Mouse (Mus musculus) kidney, postnatal 0 days (tissue): Measurements from ENCODE around the gene Gpc3. TPM values are rescaled to one million over a fixed set of nuclear protein-coding genes. Genes with fewer than 3 reads are reported as not detected.
A peak's percentile ranks its signal among the peaks of the same experiment; 100 is the strongest.

ENCODE experiments used
- ATAC-seq: fragments of 200-750 bp; cut with Nextera tagmentation; replicated peaks from 2 replicates; pipeline ENCODE4 v1.8.0; 2017; ENCODE audit warnings: low read depth, moderate number of reproducible peaks, moderate TSS enrichment, moderate library complexity; ENCODE audit not compliant: low FRiP score
- DNase-seq: peaks from one replicate; pipeline ENCODE4 v3.0.0-alpha.2; 2016; ENCODE audit warnings: low spot score
- H3K27ac ChIP-seq: fragments of 300-500 bp; sonication (generic); 2 replicates; pipeline ENCODE4 v1.5.1; 2014; ENCODE audit warnings: mild to moderate bottlenecking
- H3K27me3 ChIP-seq: fragments of 300-500 bp; sonication (generic); 2 replicates; pipeline ENCODE4 v1.6.1; 2014; ENCODE audit warnings: low read length, mixed read lengths; ENCODE audit not compliant: insufficient read depth
- H3K36me3 ChIP-seq: fragments of 300-500 bp; sonication (generic); 2 replicates; pipeline ENCODE4 v1.6.1; 2014; ENCODE audit warnings: low read length, mixed read lengths; ENCODE audit not compliant: insufficient read depth
- H3K4me1 ChIP-seq: fragments of 300-500 bp; sonication (generic); replicated peaks from 2 replicates; pipeline ENCODE4 v1.6.1; 2014; ENCODE audit warnings: antibody characterized with exemption, low read length, mixed read lengths; ENCODE audit not compliant: insufficient read depth
- H3K4me2 ChIP-seq: fragments of 300-500 bp; sonication (generic); 2 replicates; pipeline ENCODE4 v1.6.1; 2014; ENCODE audit warnings: mild to moderate bottlenecking, low read length, moderate library complexity, mixed read lengths
- H3K4me3 ChIP-seq: fragments of 300-500 bp; sonication (generic); replicated peaks from 2 replicates; pipeline ENCODE4 v1.5.1; 2014; ENCODE audit warnings: low read depth, low read length
- H3K9ac ChIP-seq: fragments of 300-500 bp; sonication (generic); 2 replicates; pipeline ENCODE4 v1.6.1; 2014; ENCODE audit warnings: low read depth, low read length
- H3K9me3 ChIP-seq: fragments of 300-500 bp; sonication (generic); replicated peaks from 2 replicates; pipeline ENCODE4 v1.6.1; 2016; ENCODE audit warnings: low read length, inconsistent platforms, mixed read lengths
- CTCF ChIP-seq: IDR thresholded peaks from 2 replicates; pipeline ENCODE4 v1.5.1; 2016; ENCODE audit warnings: antibody characterized with exemption, low read depth, mild to moderate bottlenecking, moderate library complexity
- WGBS: fragments of 180-500 bp; shearing (Covaris S2); extraction: QIAGEN DNeasy Blood & Tissue Kit; methylation state at CpG from one replicate; pipeline ENCODE4 v1.1.7; 2014; 5-methylcytosine and 5-hydroxymethylcytosine counted together
- polyA plus RNA-seq: library from polyadenylated mRNA; unstranded; fragments of >200 nt; fragmentation: Nextera tagmentation; extraction: Ambion mirVana; gene quantifications from 2 replicates; pipeline ENCODE4 v1.2.1, GENCODE M21; 2015

Gpc3 gene
- polyA plus RNA-seq, 1 experiment from 2014 or later: 1,010 TPM

- Histone ChIP-seq H3K4me3 (no peak overlapping the region), H3K4me2 (no peak overlapping the region), H3K9ac (no peak overlapping the region), H3K27ac (no peak overlapping the region), H3K27me3 (no peaks in the 10 kb centered on the region), H3K9me3 (no peaks in the 10 kb centered on the region), H3K36me3 (no peaks in the 10 kb centered on the region), H3K4me1 (no peaks in the 10 kb centered on the region)
- TF ChIP-seq CTCF: no peak
- 82% methylated on average over 4 of the region's 4 CpGs for WGBS
- DNase-seq (no peak), ATAC-seq (no peak)
These were observed 102.6 kb downstream of the Gpc3 start for GRCm38 (mm10) chrX:52511151-52511550.

DNA sequence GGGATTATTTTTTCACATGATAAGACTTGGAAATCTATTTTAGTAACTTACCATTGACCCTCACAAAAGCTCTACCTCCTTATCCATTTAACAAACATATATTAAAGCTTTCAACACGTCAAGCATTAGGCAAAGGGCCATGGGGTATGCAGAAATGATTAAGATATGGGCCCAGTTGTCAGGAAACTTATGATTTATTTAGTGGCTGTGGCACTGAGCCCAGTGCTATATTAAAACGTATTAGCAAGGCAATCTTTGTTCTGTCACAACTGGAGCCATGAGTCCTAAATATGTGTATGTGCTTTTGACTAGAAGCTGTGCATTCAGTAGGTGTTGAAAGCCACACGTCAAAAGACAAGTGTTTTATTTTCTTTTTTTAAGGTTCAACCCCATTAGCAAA lies 109.9 kb downstream of the Gpc3 start:
- H3K4me3 ChIP-seq: no peak overlapping the region
- no peaks in the 10 kb centered on the region for H3K27me3 ChIP-seq
- H3K4me1 ChIP-seq: no peaks in the 10 kb centered on the region
- no peak for TF ChIP-seq CTCF
- no peak overlapping the region for H3K9ac ChIP-seq
- no peak overlapping the region for H3K4me2 ChIP-seq
- no peaks in the 10 kb centered on the region for H3K9me3 ChIP-seq
- H3K27ac ChIP-seq: no peak overlapping the region
- H3K36me3 ChIP-seq: no peaks in the 10 kb centered on the region
- 53% methylated on average over 3 of the region's 3 CpGs for WGBS
- ATAC-seq (no peak), DNase-seq (no peak)

DNA sequence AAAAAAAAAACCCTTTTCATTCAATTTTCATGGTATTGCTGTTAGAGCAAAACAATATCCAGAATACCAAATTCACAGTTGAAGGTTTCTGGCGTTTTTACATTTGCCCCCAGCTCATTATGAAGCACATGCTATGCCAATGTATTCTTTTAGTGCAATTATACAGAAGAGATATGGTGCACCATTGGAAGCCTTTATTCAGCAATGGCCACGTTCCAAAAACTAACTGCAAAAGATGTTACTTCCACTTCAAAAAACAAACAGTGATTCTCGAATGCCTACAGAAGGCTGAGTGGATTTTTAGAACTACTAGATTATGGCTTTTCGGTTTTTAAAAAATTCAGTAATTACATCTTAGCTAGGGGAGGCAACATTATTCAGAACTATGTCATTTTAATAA lies 124.3 kb downstream of the Gpc3 start:
- no peak overlapping the region for H3K27ac ChIP-seq
- WGBS: 70% methylated on average over 4 of the region's 4 CpGs
- H3K9ac ChIP-seq: no peak overlapping the region
- no peaks in the 10 kb centered on the region for H3K9me3 ChIP-seq
- H3K4me1 ChIP-seq: no peaks in the 10 kb centered on the region
- ATAC-seq (no peak), DNase-seq (no peak)
- TF ChIP-seq CTCF: no peak
- H3K4me3 ChIP-seq: no peak overlapping the region
- no peaks in the 10 kb centered on the region for H3K36me3 ChIP-seq
- H3K4me2 ChIP-seq: no peak overlapping the region
- no peaks in the 10 kb centered on the region for H3K27me3 ChIP-seq

- Histone ChIP-seq H3K36me3 (no peaks in the 10 kb centered on the region), H3K4me2 (no peak overlapping the region), H3K27ac (no peak overlapping the region), H3K4me3 (no peak overlapping the region), H3K27me3 (no peaks in the 10 kb centered on the region), H3K9me3 (no peaks in the 10 kb centered on the region), H3K4me1 (no peaks in the 10 kb centered on the region), H3K9ac (no peak overlapping the region)
- WGBS: 45% methylated on average over 5 of the region's 5 CpGs
- TF ChIP-seq CTCF: no peak
- DNase-seq (no peak), ATAC-seq (no peak)
These were observed 158.6 kb downstream of the Gpc3 start for GRCm38 (mm10) chrX:52455074-52455588.

DNA sequence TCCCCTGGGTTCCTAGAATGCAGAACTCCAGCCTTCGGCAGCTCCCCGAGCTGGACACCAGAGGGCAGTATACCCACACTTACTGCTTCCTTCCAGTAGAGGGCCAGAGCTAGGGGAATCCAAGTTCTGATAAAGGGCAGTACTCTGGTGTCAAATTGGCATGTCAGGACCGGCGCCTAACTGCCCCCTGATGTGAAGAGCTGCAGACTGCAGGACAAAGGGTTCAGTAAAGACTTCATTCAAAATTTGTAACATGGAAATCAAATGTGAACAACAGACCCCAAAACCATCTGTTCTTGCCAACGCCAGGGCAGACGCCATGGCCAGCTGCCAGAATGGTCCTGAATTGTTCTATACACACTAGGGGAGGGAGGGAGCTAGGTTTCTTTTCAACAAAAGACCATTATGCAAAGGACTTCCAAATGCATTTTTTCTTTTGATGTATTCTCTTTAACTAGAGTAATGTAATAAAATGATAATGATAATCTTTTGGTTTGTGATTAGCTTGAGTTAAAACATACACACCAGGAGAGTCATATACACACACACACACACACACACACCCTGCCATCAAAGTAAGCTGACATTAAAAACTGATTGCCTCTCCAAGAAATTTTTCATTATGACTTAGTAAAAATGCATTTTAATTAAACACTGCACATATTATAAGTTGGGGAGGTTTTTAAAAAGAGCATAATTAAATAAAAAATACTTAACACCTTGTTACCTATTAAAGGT lies 160.1 kb downstream of the Gpc3 start:
- Histone ChIP-seq H3K27me3 (no peaks in the 10 kb centered on the region), H3K4me3 (no peak overlapping the region), H3K9ac (no peak overlapping the region), H3K4me2 (peak overlapping the region; percentile 27; the same call in 1 of the 2 replicates), H3K9me3 (no peaks in the 10 kb centered on the region), H3K4me1 (no peaks in the 10 kb centered on the region), H3K36me3 (no peaks in the 10 kb centered on the region), H3K27ac (no peak overlapping the region)
- TF ChIP-seq CTCF: peak; percentile 93
- 35% methylated on average over 6 of the region's 6 CpGs for WGBS
- DNase-seq (peak; percentile 83), ATAC-seq (no peak)

DNA sequence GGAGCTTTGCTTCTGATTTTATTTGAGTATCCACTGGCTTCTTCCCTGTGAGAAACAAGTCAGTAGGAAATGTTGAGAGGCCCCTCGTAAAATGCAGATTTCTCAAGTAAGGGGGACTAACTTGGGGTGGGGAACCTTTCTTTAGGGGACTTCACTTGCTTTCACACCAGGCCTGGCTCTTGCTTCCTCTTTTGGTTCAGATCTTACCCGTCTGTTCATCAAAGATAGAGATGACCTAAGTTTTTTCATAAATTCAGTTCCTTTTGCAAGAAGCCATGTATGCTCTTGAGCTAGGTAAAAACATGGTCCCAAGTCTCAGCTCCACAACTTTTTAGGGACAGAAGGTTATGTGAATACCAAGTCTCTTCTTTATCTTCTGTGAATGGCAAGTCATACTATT lies 164.6 kb downstream of the Gpc3 start:
- Histone ChIP-seq H3K4me3 (no peak overlapping the region), H3K9ac (no peak overlapping the region), H3K4me1 (no peaks in the 10 kb centered on the region), H3K36me3 (no peaks in the 10 kb centered on the region), H3K9me3 (no peaks in the 10 kb centered on the region), H3K27ac (no peak overlapping the region), H3K4me2 (no peak overlapping the region), H3K27me3 (no peaks in the 10 kb centered on the region)
- no peak for ATAC-seq
- WGBS: 42% methylated on average over 2 of the region's 2 CpGs
- no peak for DNase-seq
- no peak for TF ChIP-seq CTCF

DNA sequence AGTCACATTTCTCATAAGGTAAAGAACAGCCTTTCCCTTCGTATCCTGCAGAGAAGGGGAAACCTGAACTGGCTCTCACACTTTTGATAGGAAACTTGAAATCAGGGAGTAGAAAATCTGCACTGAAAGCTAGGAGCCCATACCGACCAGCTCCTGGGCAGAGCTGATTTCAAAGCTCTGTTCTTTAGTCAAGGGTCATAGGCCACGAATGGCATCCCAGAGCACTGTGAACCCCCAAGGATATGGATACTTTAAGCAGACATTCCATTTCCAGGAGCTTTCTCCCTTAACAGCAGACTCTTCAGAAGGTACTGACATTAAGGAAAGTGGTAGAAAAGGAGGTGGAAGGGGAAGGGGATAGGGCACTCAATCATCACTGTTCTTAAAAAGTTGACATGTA lies 165.3 kb downstream of the Gpc3 start:
- Histone ChIP-seq H3K4me3 (no peak overlapping the region), H3K36me3 (no peaks in the 10 kb centered on the region), H3K9ac (no peak overlapping the region), H3K27me3 (no peaks in the 10 kb centered on the region), H3K9me3 (no peaks in the 10 kb centered on the region), H3K4me1 (no peaks in the 10 kb centered on the region), H3K4me2 (no peak overlapping the region), H3K27ac (no peak overlapping the region)
- 26% methylated on average over 3 of the region's 3 CpGs for WGBS
- no peak for TF ChIP-seq CTCF
- ATAC-seq (no peak), DNase-seq (peak; percentile 34)
